In genomic region chr8:126755669-126756068, GRCm38 (mm10) we compare ENCODE assay signal across 17 mouse cellular contexts.
DNase-seq lines count a peak whose midpoint lies in the region; ATAC-seq and TF ChIP-seq lines count a peak whose summit lies in the region.
"Had no signal": no experiment of that assay in that cellular context is flagged by ENCODE, and none has a peak within 500 bp of the region (broad histone marks: within the 10 kb centered on the region; RNA-seq: fewer than 3 reads in every experiment).

No protein-coding gene starts in this region.

- no peak overlapping the region for H3K4me3 ChIP-seq in layer of hippocampus, adult 2 months
- no peak overlapping the region for H3K4me3 ChIP-seq in brown adipose tissue, adult 24 weeks (ENCODE audit: insufficient read depth, low read depth, low read length)
- H3K4me3 ChIP-seq: embryonic facial prominence, embryonic 12.5 days; liver, embryonic 13.5 days; midbrain, embryonic 10.5 days; myocyte had no signal

- peak overlapping the region; percentile 29; the same call in 1 of the 2 replicates for H3K27ac ChIP-seq in layer of hippocampus, adult 2 months
- peak overlapping the region; percentile 31 for H3K27ac ChIP-seq in brown adipose tissue, adult 24 weeks (replicated peaks; ENCODE audit: low read depth, low read length)
- H3K27ac ChIP-seq: embryonic facial prominence, embryonic 12.5 days; liver, embryonic 13.5 days; midbrain, embryonic 10.5 days had no signal

- peaks cover 11% of the 10 kb centered on the region for H3K4me1 ChIP-seq in brown adipose tissue, adult 24 weeks (ENCODE audit: control insufficient read depth, insufficient read depth, insufficient read length, low read length)
- H3K4me1 ChIP-seq: liver, embryonic 13.5 days had no signal

- TF ChIP-seq CTCF in layer of hippocampus, adult 2 months (conservative IDR thresholded peaks at IDR 0.05) = no peak

- ATAC-seq in neutrophil, adult 5-6 weeks (ENCODE audit: extremely low read depth, insufficient number of reproducible peaks, low FRiP score, poor library complexity, severe bottlenecking) = peak; percentile 65

- DNase-seq in layer of hippocampus, adult 2 months (ENCODE audit: low spot score in 2 of 2) = no peak
- no peak for DNase-seq in layer of hippocampus, postnatal 25 days (ENCODE audit: extremely low spot score in 1 of 2, low spot score in 1 of 2)
- DNase-seq in A20 (ENCODE audit: low read depth, low spot score) (peak; percentile 80), MN1 (ENCODE audit: low spot score) (no peak)
- no peak for DNase-seq in cerebellum, adult 9-10 months
- DNase-seq in yolk sac, embryonic 10.5 days (ENCODE audit: low spot score) = no peak
- DNase-seq: cerebellum, postnatal 36 days; heart, postnatal 10 days; kidney, adult 9 months; left cerebral cortex, postnatal 4 days; liver, embryonic 13.5 days; right cerebral cortex, postnatal 4 days had no signal
